ENCODE assay signal across 13 mouse cellular contexts in the genomic region with DNA sequence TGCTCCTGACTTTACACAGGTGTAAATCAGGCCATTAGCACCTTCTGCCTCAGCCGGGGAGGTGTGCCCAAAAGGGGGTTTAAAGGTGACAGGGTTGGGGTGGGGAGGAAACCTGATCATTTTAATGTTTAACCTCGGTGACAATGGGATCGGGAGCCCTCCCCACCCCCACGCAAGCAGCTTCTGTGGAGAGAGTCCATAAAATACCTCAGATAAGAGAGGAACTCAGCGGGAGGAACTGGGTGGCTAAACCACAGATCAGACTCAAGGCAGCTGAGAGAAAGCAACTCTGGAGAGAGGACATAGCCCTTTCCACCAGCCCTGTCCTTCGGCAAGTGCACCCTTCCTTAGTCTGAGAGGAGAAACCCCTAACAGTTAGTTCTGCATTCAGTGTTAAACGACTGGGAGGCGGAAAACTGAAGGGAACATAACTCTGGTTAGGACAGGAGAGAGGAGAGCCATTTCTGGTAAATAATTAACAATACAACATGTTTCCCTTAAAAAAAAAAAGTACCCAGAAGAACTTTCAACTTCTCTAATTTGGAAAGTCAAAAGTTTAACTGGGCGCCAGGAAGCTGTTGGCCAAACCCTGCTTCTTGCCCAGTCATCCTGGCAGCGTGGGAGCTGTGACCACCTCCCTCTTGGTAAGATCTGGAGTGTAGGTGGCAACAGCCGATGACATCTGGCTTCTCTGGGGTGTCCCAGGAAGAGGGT. TPM values are rescaled to one million over a fixed set of nuclear protein-coding genes. Genes with fewer than 3 reads are reported as not detected.
DNase-seq lines count a peak whose midpoint lies in the region; ATAC-seq and TF ChIP-seq lines count a peak whose summit lies in the region.
"Had no signal": no experiment of that assay in that cellular context is flagged by ENCODE, and none has a peak within 500 bp of the region (broad histone marks: within the 10 kb centered on the region; RNA-seq: fewer than 3 reads in every experiment).

No protein-coding gene starts in this region.

- H3K4me2 ChIP-seq in liver, embryonic 14.5 days (ENCODE audit: low read depth), result peak overlapping the region; percentile 31
- peak overlapping the region; percentile 37 for H3K4me2 ChIP-seq in stomach, embryonic 15.5 days
- H3K4me2 ChIP-seq: embryonic facial prominence, embryonic 13.5 days; hindbrain, embryonic 15.5 days had no signal

- peak; percentile 5 for DNase-seq in layer of hippocampus, adult 9-11 months
- no peak for DNase-seq in layer of hippocampus, postnatal 10 days (ENCODE audit: low spot score in 2 of 2)
- DNase-seq in kidney, adult 18-20 months, result peak; percentile 79
- peak in 1 of 3 experiments; percentile 17 for DNase-seq in liver, embryonic 14.5 days (ENCODE audit: low read depth in 3 of 3, low spot score in 3 of 3)
- no peak for DNase-seq in right cerebral cortex, adult 2 months (ENCODE audit: low spot score in 2 of 2)
- no peak for DNase-seq in gastrocnemius, adult 18-20 months (ENCODE audit: low spot score)
- DNase-seq: adrenal gland, postnatal 10 days; B cell, adult 2 months; right cerebral cortex, adult 18-20 months had no signal

- H3K9me3 ChIP-seq in liver, embryonic 14.5 days (ENCODE audit: control insufficient read depth, low read length), result no peaks in the 10 kb centered on the region
- H3K9me3 ChIP-seq in stomach, embryonic 15.5 days, result no peaks in the 10 kb centered on the region
- H3K9me3 ChIP-seq: embryonic facial prominence, embryonic 13.5 days; hindbrain, embryonic 15.5 days had no signal

- 4% methylated on average over 11 of the region's 11 CpGs for WGBS in liver, embryonic 14.5 days (ENCODE audit: insufficient replicate concordance)
- 19% methylated on average over 11 of the region's 11 CpGs for WGBS in stomach, embryonic 15.5 days

- peaks cover 0 to 15% of the 10 kb centered on the region in 2 experiments; a peak in 2 of 4 replicates for H3K4me1 ChIP-seq in liver, embryonic 14.5 days (replicated peaks; ENCODE audit: control insufficient read depth in 2 of 2, insufficient read depth in 2 of 2, low read length in 1 of 2)
- H3K4me1 ChIP-seq in stomach, embryonic 15.5 days, result peaks cover 12% of the 10 kb centered on the region; the same call in 1 of the 2 replicates
- H3K4me1 ChIP-seq: hindbrain, embryonic 15.5 days had no signal

- peak; percentile 28; the same call in 1 of the 2 replicates for ATAC-seq in liver, embryonic 14.5 days (ENCODE audit: insufficient read depth)
- ATAC-seq in stomach, embryonic 15.5 days (ENCODE audit: insufficient read depth, low FRiP score, low read depth), result peak; percentile 76
- no peak for ATAC-seq in inflammation-experienced regulatory T-cells, adult 6 months

- no peak overlapping the region for H3K4me3 ChIP-seq in liver, embryonic 14.5 days (ENCODE audit: insufficient read depth in 1 of 2, low read depth in 2 of 2, low read length in 2 of 2)
- H3K4me3 ChIP-seq in stomach, embryonic 15.5 days (replicated peaks), result no peak overlapping the region
- H3K4me3 ChIP-seq: embryonic facial prominence, embryonic 13.5 days; hindbrain, embryonic 15.5 days had no signal

- H3K9ac ChIP-seq in liver, embryonic 14.5 days (replicated peaks), result no peak overlapping the region
- H3K9ac ChIP-seq in stomach, embryonic 15.5 days, result no peak overlapping the region
- H3K9ac ChIP-seq: embryonic facial prominence, embryonic 13.5 days; hindbrain, embryonic 15.5 days had no signal

- TF ChIP-seq CTCF in liver, embryonic 14.5 days (IDR thresholded peaks at IDR 0.05; ENCODE audit: low read depth), result no peak

- no peaks in the 10 kb centered on the region for H3K36me3 ChIP-seq in liver, embryonic 14.5 days (replicated peaks; ENCODE audit: control insufficient read depth, insufficient read depth, low read depth)
- H3K36me3 ChIP-seq in stomach, embryonic 15.5 days, result no peaks in the 10 kb centered on the region
- H3K36me3 ChIP-seq: embryonic facial prominence, embryonic 13.5 days; hindbrain, embryonic 15.5 days had no signal

- H3K27ac ChIP-seq in liver, embryonic 14.5 days, result peak overlapping the region; percentile 44
- H3K27ac ChIP-seq in stomach, embryonic 15.5 days, result peak overlapping the region; percentile 86
- H3K27ac ChIP-seq: embryonic facial prominence, embryonic 13.5 days; hindbrain, embryonic 15.5 days had no signal

- no peaks in the 10 kb centered on the region; the same call in 1 of the 2 replicates for H3K27me3 ChIP-seq in liver, embryonic 14.5 days (ENCODE audit: control insufficient read depth, insufficient read depth, low read length)
- H3K27me3 ChIP-seq in stomach, embryonic 15.5 days (replicated peaks), result no peaks in the 10 kb centered on the region

- no peak for TF ChIP-seq EP300 in liver, embryonic 14.5 days (IDR thresholded peaks at IDR 0.05; ENCODE audit: low read depth)

RNA-seq across cellular contexts. Expression of a gene that starts 40.9 kb away (rescaled TPM):
- 10 to 100 TPM; 14.2 to 26.1 TPM for total RNA-seq in layer of hippocampus, postnatal 10 days (2021)
- 6.9 and 7.8 TPM in 2 replicates for polyA plus RNA-seq in liver, embryonic 14.5 days (2012; rRNA removed)
- polyA plus RNA-seq in liver, embryonic 14.5 days (2014; fragmentation: Nextera tagmentation; extraction: Ambion mirVana), result 18.4 and 19.5 TPM in 2 replicates
- 85.2 and 89.4 TPM in 2 replicates for polyA plus RNA-seq in stomach, embryonic 15.5 days (2015; fragmentation: Nextera tagmentation; extraction: Ambion mirVana)
- total RNA-seq in gastrocnemius, adult 18-20 months (2021), result 1 to 10 TPM; 6.9 to 7.8 TPM
- polyA plus RNA-seq in inflammation-experienced regulatory T-cells, adult 6 months (2017; shearing (Covaris generic)), result 1 to 10 TPM in 1 of 3 experiments, under 1 TPM in 2; 0.75 to 1.0 (median 0.88) TPM

Comparison
In these comparisons a context has a peak if more than half of its experiments do, and no peak if none do; other contexts are left out.
1. DNase-seq: peak in layer of hippocampus, adult 9-11 months (single experiment) and kidney, adult 18-20 months (single experiment); none in layer of hippocampus, postnatal 10 days (0 of 2), right cerebral cortex, adult 2 months (0 of 2) and gastrocnemius, adult 18-20 months (single experiment).